Mouse (Mus musculus): ENCODE results near the gene Acap1. TPM values are rescaled to one million over a fixed set of nuclear protein-coding genes. Genes with fewer than 3 reads are reported as not detected.

The Acap1 gene
- polyA plus RNA-seq, 1 experiment from 2014 or later, result 0.75 TPM

- no peaks in the 10 kb centered on the region for H3K9me3 ChIP-seq (ENCODE audit: control insufficient read depth, low read length)
- peaks cover 6% of the 10 kb centered on the region; the same call in 1 of the 2 replicates for H3K4me1 ChIP-seq (replicated peaks; ENCODE audit: control insufficient read depth, insufficient read depth, low read length)
- 84% methylated on average over 3 of the region's 3 CpGs for WGBS
- no peak overlapping the region for H3K4me2 ChIP-seq (ENCODE audit: low read depth, low read length, severe bottlenecking)
- no peaks in the 10 kb centered on the region for H3K36me3 ChIP-seq (ENCODE audit: control insufficient read depth, insufficient read depth, low read length)
- DNase-seq (ENCODE audit: low spot score) (no peak), ATAC-seq (replicated peaks; ENCODE audit: low FRiP score) (no peak)
- no peak overlapping the region for H3K27ac ChIP-seq (ENCODE audit: low read depth, low read length)
- no peak overlapping the region for H3K4me3 ChIP-seq (ENCODE audit: low read depth, low read length)
- H3K9ac ChIP-seq (ENCODE audit: low read length), result no peak overlapping the region
- peaks cover 5% of the 10 kb centered on the region; the same call in 1 of the 2 replicates for H3K27me3 ChIP-seq (ENCODE audit: control insufficient read depth, insufficient read depth, low read length)
Observed at GRCm38 (mm10) chr11:69878399-69878798, 16.9 kb downstream of the Acap1 start.

- 92% methylated on average over 11 of the region's 11 CpGs for WGBS
- peaks cover 5% of the 10 kb centered on the region; the same call in 1 of the 2 replicates for H3K27me3 ChIP-seq (ENCODE audit: control insufficient read depth, insufficient read depth, low read length)
- DNase-seq (ENCODE audit: low spot score), result no peak
- H3K4me2 ChIP-seq (ENCODE audit: low read depth, low read length, severe bottlenecking), result peak within 1 kb of the TSS; percentile 43; the same call in 1 of the 2 replicates
- ATAC-seq (replicated peaks; ENCODE audit: low FRiP score), result no peak
- peaks cover 6% of the 10 kb centered on the region; the same call in 1 of the 2 replicates for H3K4me1 ChIP-seq (replicated peaks; ENCODE audit: control insufficient read depth, insufficient read depth, low read length)
- no peaks in the 10 kb centered on the region for H3K36me3 ChIP-seq (ENCODE audit: control insufficient read depth, insufficient read depth, low read length)
- peak within 1 kb of the TSS; percentile 29 for H3K9ac ChIP-seq (ENCODE audit: low read length)
- no peak within 1 kb of the TSS for H3K27ac ChIP-seq (ENCODE audit: low read depth, low read length)
- 0 out of 2 replicates have a peak within 1 kb of the TSS, but pooled peaks have one; percentile 6 for H3K4me3 ChIP-seq (ENCODE audit: low read depth, low read length)
- H3K9me3 ChIP-seq (ENCODE audit: control insufficient read depth, low read length), result no peaks in the 10 kb centered on the region
Observed at GRCm38 (mm10) chr11:69877878-69878277, 17.5 kb downstream of the Acap1 start, which contains the start of gene Tmem95. Gene Tmem95, minus strand, starts transcription at chr11:69878018.

- Histone ChIP-seq H3K9ac (ENCODE audit: low read length) (peak overlapping the region; percentile 29), H3K27ac (ENCODE audit: low read depth, low read length) (no peak overlapping the region), H3K4me1 (replicated peaks; ENCODE audit: control insufficient read depth, insufficient read depth, low read length) (peaks cover 6% of the 10 kb centered on the region; the same call in 1 of the 2 replicates), H3K36me3 (ENCODE audit: control insufficient read depth, insufficient read depth, low read length) (no peaks in the 10 kb centered on the region), H3K4me3 (ENCODE audit: low read depth, low read length) (0 out of 2 replicates have a peak overlapping the region, but pooled peaks have one; percentile 6), H3K4me2 (ENCODE audit: low read depth, low read length, severe bottlenecking) (peak overlapping the region; percentile 43; the same call in 1 of the 2 replicates), H3K27me3 (ENCODE audit: control insufficient read depth, insufficient read depth, low read length) (peaks cover 2% of the 10 kb centered on the region; the same call in 1 of the 2 replicates), H3K9me3 (ENCODE audit: control insufficient read depth, low read length) (no peaks in the 10 kb centered on the region)
- peak; percentile 58; the same call in 1 of the 2 replicates for ATAC-seq (replicated peaks; ENCODE audit: low FRiP score)
- DNase-seq (ENCODE audit: low spot score), result peak; percentile 93
- WGBS, result 2% methylated on average over 12 of the region's 12 CpGs
Observed at GRCm38 (mm10) chr11:69876867-69877266, 18.5 kb downstream of the Acap1 start.

- Histone ChIP-seq H3K4me1 (replicated peaks; ENCODE audit: control insufficient read depth, insufficient read depth, low read length) (peaks cover 3% of the 10 kb centered on the region; the same call in 1 of the 2 replicates), H3K27ac (ENCODE audit: low read depth, low read length) (no peak overlapping the region), H3K9ac (ENCODE audit: low read length) (no peak overlapping the region), H3K27me3 (ENCODE audit: control insufficient read depth, insufficient read depth, low read length) (no peaks in the 10 kb centered on the region; the same call in 1 of the 2 replicates), H3K4me2 (ENCODE audit: low read depth, low read length, severe bottlenecking) (no peak overlapping the region), H3K4me3 (ENCODE audit: low read depth, low read length) (no peak overlapping the region), H3K9me3 (ENCODE audit: control insufficient read depth, low read length) (no peaks in the 10 kb centered on the region), H3K36me3 (ENCODE audit: control insufficient read depth, insufficient read depth, low read length) (no peaks in the 10 kb centered on the region)
- no peak for ATAC-seq (replicated peaks; ENCODE audit: low FRiP score)
- no peak for DNase-seq (ENCODE audit: low spot score)
- 78% methylated on average over 7 of the region's 7 CpGs for WGBS
Observed at GRCm38 (mm10) chr11:69876186-69876585, 19.2 kb downstream of the Acap1 start.

- Histone ChIP-seq H3K4me1 (replicated peaks; ENCODE audit: control insufficient read depth, insufficient read depth, low read length) (peaks cover 3% of the 10 kb centered on the region; the same call in 1 of the 2 replicates), H3K4me2 (ENCODE audit: low read depth, low read length, severe bottlenecking) (no peak overlapping the region), H3K9me3 (ENCODE audit: control insufficient read depth, low read length) (no peaks in the 10 kb centered on the region), H3K4me3 (ENCODE audit: low read depth, low read length) (no peak overlapping the region), H3K36me3 (ENCODE audit: control insufficient read depth, insufficient read depth, low read length) (no peaks in the 10 kb centered on the region), H3K27ac (ENCODE audit: low read depth, low read length) (no peak overlapping the region), H3K27me3 (ENCODE audit: control insufficient read depth, insufficient read depth, low read length) (no peaks in the 10 kb centered on the region), H3K9ac (ENCODE audit: low read length) (no peak overlapping the region)
- WGBS, result 89% methylated on average over 4 of the region's 4 CpGs
- ATAC-seq (replicated peaks; ENCODE audit: low FRiP score), result no peak
- DNase-seq (ENCODE audit: low spot score), result no peak
Observed at GRCm38 (mm10) chr11:69872451-69872850, 22.9 kb downstream of the Acap1 start.

GRCm38 (mm10) chr11:69871822-69872221, 23.5 kb downstream of the Acap1 start:
- no peak overlapping the region for H3K27ac ChIP-seq (ENCODE audit: low read depth, low read length)
- ATAC-seq (replicated peaks; ENCODE audit: low FRiP score), result no peak
- H3K9me3 ChIP-seq (ENCODE audit: control insufficient read depth, low read length), result no peaks in the 10 kb centered on the region
- H3K4me1 ChIP-seq (replicated peaks; ENCODE audit: control insufficient read depth, insufficient read depth, low read length), result no peaks in the 10 kb centered on the region
- DNase-seq (ENCODE audit: low spot score), result no peak
- H3K36me3 ChIP-seq (ENCODE audit: control insufficient read depth, insufficient read depth, low read length), result no peaks in the 10 kb centered on the region
- H3K4me3 ChIP-seq (ENCODE audit: low read depth, low read length), result no peak overlapping the region
- H3K27me3 ChIP-seq (ENCODE audit: control insufficient read depth, insufficient read depth, low read length), result no peaks in the 10 kb centered on the region
- no peak overlapping the region for H3K9ac ChIP-seq (ENCODE audit: low read length)
- H3K4me2 ChIP-seq (ENCODE audit: low read depth, low read length, severe bottlenecking), result no peak overlapping the region
- 90% methylated on average over 7 of the region's 7 CpGs for WGBS

GRCm38 (mm10) chr11:69870289-69871069, 24.9 kb downstream of the Acap1 start:
- Histone ChIP-seq H3K9me3 (ENCODE audit: control insufficient read depth, low read length) (no peaks in the 10 kb centered on the region), H3K4me3 (ENCODE audit: low read depth, low read length) (no peak overlapping the region), H3K36me3 (ENCODE audit: control insufficient read depth, insufficient read depth, low read length) (no peaks in the 10 kb centered on the region), H3K9ac (ENCODE audit: low read length) (no peak overlapping the region), H3K4me2 (ENCODE audit: low read depth, low read length, severe bottlenecking) (no peak overlapping the region), H3K4me1 (replicated peaks; ENCODE audit: control insufficient read depth, insufficient read depth, low read length) (no peaks in the 10 kb centered on the region), H3K27me3 (ENCODE audit: control insufficient read depth, insufficient read depth, low read length) (no peaks in the 10 kb centered on the region), H3K27ac (ENCODE audit: low read depth, low read length) (no peak overlapping the region)
- no peak for ATAC-seq (replicated peaks; ENCODE audit: low FRiP score)
- no peak for DNase-seq (ENCODE audit: low spot score)
- WGBS, result 90% methylated on average over 2 of the region's 2 CpGs

GRCm38 (mm10) chr11:69867335-69867734, 28.0 kb downstream of the Acap1 start:
- H3K27ac ChIP-seq (ENCODE audit: low read depth, low read length), result no peak overlapping the region
- H3K27me3 ChIP-seq (ENCODE audit: control insufficient read depth, insufficient read depth, low read length), result no peaks in the 10 kb centered on the region
- H3K4me1 ChIP-seq (replicated peaks; ENCODE audit: control insufficient read depth, insufficient read depth, low read length), result no peaks in the 10 kb centered on the region
- no peak overlapping the region for H3K4me2 ChIP-seq (ENCODE audit: low read depth, low read length, severe bottlenecking)
- no peak overlapping the region for H3K9ac ChIP-seq (ENCODE audit: low read length)
- no peak for DNase-seq (ENCODE audit: low spot score)
- 76% methylated on average over 9 of the region's 9 CpGs for WGBS
- H3K4me3 ChIP-seq (ENCODE audit: low read depth, low read length), result no peak overlapping the region
- H3K9me3 ChIP-seq (ENCODE audit: control insufficient read depth, low read length), result no peaks in the 10 kb centered on the region
- no peaks in the 10 kb centered on the region for H3K36me3 ChIP-seq (ENCODE audit: control insufficient read depth, insufficient read depth, low read length)
- no peak for ATAC-seq (replicated peaks; ENCODE audit: low FRiP score)
